Mouse (Mus musculus) CH12.LX (cell line): ENCODE measurements around the gene Tamm41. TPM values are rescaled to one million over a fixed set of nuclear protein-coding genes. Genes with fewer than 3 reads are reported as not detected.
A peak's percentile ranks its signal among the peaks of the same experiment; 100 is the strongest.

ENCODE experiments used
- DNase-seq: peaks from one replicate; pipeline ENCODE4 v3.0.0-alpha.2; 2013; ENCODE audit errors: extremely low read depth
- H3K27ac ChIP-seq: 2 replicates; pipeline ENCODE4 v1.5.1; 2012; ENCODE audit warnings: low read depth, mild to moderate bottlenecking, control low read depth, moderate library complexity; ENCODE audit not compliant: insufficient read depth
- H3K27me3 ChIP-seq: replicated peaks from 2 replicates; pipeline ENCODE3; 2012; ENCODE audit warnings: inconsistent platforms
- H3K36me3 ChIP-seq, 2 experiments: replicated peaks in 1 of 2; 2 replicates each; pipeline versions ENCODE3 to v1.6.1; 2012; ENCODE audit warnings: inconsistent platforms in 1 of 2, low read length in 1 of 2, mild to moderate bottlenecking in 1 of 2, mixed read lengths in 1 of 2, moderate library complexity in 1 of 2; ENCODE audit not compliant: control insufficient read depth in 1 of 2, insufficient read depth in 1 of 2
- H3K4me1 ChIP-seq, 2 experiments: 2 replicates each; pipeline ENCODE4 v1.6.1; 2012; ENCODE audit warnings: inconsistent platforms in 1 of 2, moderate library complexity in 1 of 2; ENCODE audit not compliant: insufficient read depth in 2 of 2, control insufficient read depth in 1 of 2
- H3K4me2 ChIP-seq: 2 replicates; pipeline ENCODE4 v1.6.1; 2012; ENCODE audit warnings: low read depth, mild to moderate bottlenecking, control low read depth; ENCODE audit not compliant: poor library complexity, insufficient read depth, severe bottlenecking
- H3K4me3 ChIP-seq, 3 experiments: fragments of 150-350 bp in 1 of 3; sonication (generic) in 1 of 3; replicated peaks in 1 of 3; 2 replicates each; pipeline versions ENCODE3 to v1.5.1; 2011 to 2012; ENCODE audit warnings: low read depth in 2 of 3, low read length in 2 of 3, mild to moderate bottlenecking in 2 of 3, moderate library complexity in 2 of 3, control low read depth in 1 of 3, improper control_type of control experiment in 1 of 3, inconsistent platforms in 1 of 3, mixed read lengths in 1 of 3; ENCODE audit not compliant: poor library complexity in 1 of 3
- H3K79me2 ChIP-seq: replicated peaks from 2 replicates; pipeline ENCODE4 v1.6.1; 2012; ENCODE audit warnings: mild to moderate bottlenecking, moderate library complexity; ENCODE audit not compliant: control insufficient read depth, poor library complexity, insufficient read depth, severe bottlenecking; ENCODE audit errors: extremely low read depth
- H3K9ac ChIP-seq: 2 replicates; pipeline ENCODE4 v1.6.1; 2012; ENCODE audit warnings: low read depth, mild to moderate bottlenecking, control low read depth, moderate library complexity; ENCODE audit not compliant: insufficient read depth
- H3K9me3 ChIP-seq: replicated peaks from 2 replicates; pipeline ENCODE3; 2012; ENCODE audit warnings: low read length, inconsistent platforms, mixed read lengths
- BHLHE40 ChIP-seq: IDR thresholded peaks from 2 replicates; pipeline ENCODE4 v1.6.1; 2011; ENCODE audit warnings: mild to moderate bottlenecking, low read depth, low read length, improper control_type of control experiment
- CHD1 ChIP-seq: IDR thresholded peaks from 2 replicates; pipeline ENCODE4 v1.6.1; 2012; ENCODE audit warnings: low read depth, low read length, improper control_type of control experiment, inconsistent platforms
- CHD2 ChIP-seq: IDR thresholded peaks from 2 replicates; pipeline ENCODE4 v1.6.1; 2011; ENCODE audit warnings: low read length, improper control_type of control experiment
- E2F4 ChIP-seq: IDR thresholded peaks from 2 replicates; pipeline ENCODE4 v1.6.1; 2011; ENCODE audit warnings: low read depth, low read length, improper control_type of control experiment; ENCODE audit not compliant: insufficient replicate concordance
- EP300 ChIP-seq: IDR thresholded peaks from 2 replicates; pipeline ENCODE4 v1.6.1; 2011; ENCODE audit warnings: low read length, improper control_type of control experiment
- ETS1 ChIP-seq: conservative IDR thresholded peaks from 2 replicates; pipeline ENCODE4 v1.6.1; 2012; ENCODE audit warnings: low read depth, mild to moderate bottlenecking, inconsistent platforms, low read length, improper control_type of control experiment, moderate library complexity
- GABPA ChIP-seq: IDR thresholded peaks from 2 replicates; pipeline ENCODE4 v1.6.1; 2012; ENCODE audit warnings: low read depth, low read length, improper control_type of control experiment, inconsistent platforms; ENCODE audit not compliant: insufficient replicate concordance
- IRF4 ChIP-seq: IDR thresholded peaks from 2 replicates; pipeline ENCODE4 v1.6.1; 2014; ENCODE audit warnings: low read depth, mild to moderate bottlenecking, inconsistent platforms, low read length, improper control_type of control experiment
- JUN ChIP-seq: IDR thresholded peaks from 2 replicates; pipeline ENCODE4 v1.6.1; 2011; ENCODE audit warnings: low read depth, mild to moderate bottlenecking, low read length, improper control_type of control experiment, moderate library complexity; ENCODE audit not compliant: insufficient read depth
- JUND ChIP-seq: conservative IDR thresholded peaks from 2 replicates; pipeline ENCODE4 v1.6.1; 2011; ENCODE audit warnings: low read depth, low read length, improper control_type of control experiment
- KAT2A ChIP-seq: IDR thresholded peaks from 2 replicates; pipeline ENCODE4 v1.6.1; 2012; ENCODE audit warnings: low read length, improper control_type of control experiment, inconsistent platforms; ENCODE audit not compliant: insufficient replicate concordance
- MAFK ChIP-seq: IDR thresholded peaks from 2 replicates; pipeline ENCODE4 v1.6.1; 2011; ENCODE audit warnings: low read length, improper control_type of control experiment; ENCODE audit not compliant: insufficient replicate concordance
- MAZ ChIP-seq: IDR thresholded peaks from 2 replicates; pipeline ENCODE4 v1.6.1; 2012; ENCODE audit warnings: low read depth, mild to moderate bottlenecking, inconsistent platforms, low read length, improper control_type of control experiment, moderate library complexity
- MEF2A ChIP-seq: IDR thresholded peaks from 2 replicates; pipeline ENCODE4 v1.6.1; 2014; ENCODE audit warnings: low read depth, mild to moderate bottlenecking, inconsistent platforms, low read length, improper control_type of control experiment, borderline replicate concordance
- MXI1 ChIP-seq: IDR thresholded peaks from 2 replicates; pipeline ENCODE4 v1.6.1; 2011; ENCODE audit warnings: mild to moderate bottlenecking, low read depth, low read length, improper control_type of control experiment
- MYC ChIP-seq: IDR thresholded peaks from 2 replicates; pipeline ENCODE4 v1.6.1; 2011; ENCODE audit warnings: low read depth, mild to moderate bottlenecking, improper control_type of control experiment, low read length
- NRF1 ChIP-seq: IDR thresholded peaks from 2 replicates; pipeline ENCODE4 v1.6.1; 2014; ENCODE audit warnings: low read depth, mild to moderate bottlenecking, inconsistent platforms, low read length, improper control_type of control experiment, moderate library complexity
- POLR2A ChIP-seq: IDR thresholded peaks from 2 replicates; pipeline ENCODE4 v1.6.1; 2011; ENCODE audit warnings: low read depth, mild to moderate bottlenecking, improper control_type of control experiment, low read length
- POLR2AphosphoS2 ChIP-seq: IDR thresholded peaks from 2 replicates; pipeline ENCODE4 v1.6.1; 2011; ENCODE audit warnings: low read depth, low read length, improper control_type of control experiment
- RAD21 ChIP-seq: IDR thresholded peaks from 2 replicates; pipeline ENCODE4 v1.6.1; 2011; ENCODE audit warnings: low read depth, mild to moderate bottlenecking, low read length, improper control_type of control experiment, moderate library complexity
- SIN3A ChIP-seq: IDR thresholded peaks from 2 replicates; pipeline ENCODE4 v1.6.1; 2012; ENCODE audit warnings: low read length, improper control_type of control experiment, inconsistent platforms
- SMC3 ChIP-seq: IDR thresholded peaks from 2 replicates; pipeline ENCODE4 v1.6.1; 2011; ENCODE audit warnings: low read depth, low read length, improper control_type of control experiment
- TBP ChIP-seq: conservative IDR thresholded peaks from 2 replicates; pipeline ENCODE4 v1.6.1; 2011; ENCODE audit warnings: low read depth, low read length, improper control_type of control experiment
- TCF12 ChIP-seq: IDR thresholded peaks from 2 replicates; pipeline ENCODE4 v1.6.1; 2014; ENCODE audit warnings: low read depth, mild to moderate bottlenecking, inconsistent platforms, low read length, improper control_type of control experiment
- USF1 ChIP-seq: IDR thresholded peaks from 2 replicates; pipeline ENCODE4 v1.6.1; 2014; ENCODE audit warnings: low read depth, mild to moderate bottlenecking, inconsistent platforms, low read length, improper control_type of control experiment
- USF2 ChIP-seq: conservative IDR thresholded peaks from 2 replicates; pipeline ENCODE4 v1.6.1; 2011; ENCODE audit warnings: low read depth, low read length, improper control_type of control experiment
- ZC3H11A ChIP-seq: IDR thresholded peaks from 2 replicates; pipeline ENCODE4 v1.6.1; 2012; ENCODE audit warnings: low read depth, mild to moderate bottlenecking, inconsistent platforms, low read length, improper control_type of control experiment
- ZKSCAN1 ChIP-seq: IDR thresholded peaks from 2 replicates; pipeline ENCODE4 v1.6.1; 2012; ENCODE audit warnings: low read depth, inconsistent platforms, low read length, improper control_type of control experiment, borderline replicate concordance
- ZMIZ1 ChIP-seq: IDR thresholded peaks from 2 replicates; pipeline ENCODE4 v1.6.1; 2012; ENCODE audit warnings: low read depth, mild to moderate bottlenecking, inconsistent platforms, low read length, improper control_type of control experiment
- dilution Hi-C: fragments of 300-500 bp; cut with MboI; formaldehyde crosslinking; loops from 2 replicates; pipeline ENCODE4 v1.14.3; 2020; ENCODE audit warnings: low sequenced_read_pairs; ENCODE audit not compliant: extremely low pct_unique_long_range_greater_than_20kb, extremely low pct_ligation_motif_present
- in situ Hi-C: fragments of 300-500 bp; cut with MboI; formaldehyde crosslinking; loops from 3 replicates; pipeline ENCODE4 v1.14.3; 2019; ENCODE audit warnings: low sequenced_read_pairs, low pct_ligation_motif_present, low pct_unique_long_range_greater_than_20kb, mixed read lengths
- polyA plus RNA-seq: library from polyadenylated mRNA; unstranded; fragments of >175 nt; gene quantifications from 2 replicates; pipeline ENCODE4 v1.2.1, GENCODE M21; 2012; ENCODE audit warnings: low read depth; ENCODE audit not compliant: insufficient read length
- total RNA-seq, 2 experiments: library from RNA; depleted of rRNA; stranded (reverse); fragments of 300-350 nt in 1 of 2; fragments of >200 nt in 1 of 2; gene quantifications; 2 replicates each; pipeline ENCODE4 v1.2.3; 2012 to 2014

Tamm41 gene
- total and polyA plus RNA-seq, 3 experiments = 29.3 to 41.1 (median 39.8) TPM

GRCm38 (mm10) chr6:115013574-115013973 is 24.1 kb downstream of the Tamm41 start:
- Histone ChIP-seq H3K4me3 (no peak overlapping the region), H3K9ac (no peak overlapping the region)
- in situ Hi-C loops = no loop called here
- TF ChIP-seq SIN3A (no peak), CHD2 (no peak), KAT2A (no peak), POLR2AphosphoS2 (no peak), MXI1 (no peak), GABPA (no peak), JUN (no peak), EP300 (0 out of 2 replicates have a peak, but pooled peaks have one; percentile 22), TCF12 (no peak), CHD1 (no peak), NRF1 (no peak), BHLHE40 (peak; percentile 81), E2F4 (no peak)
- TF ChIP-seq, all 38 proteins: peak for 2
- Histone ChIP-seq H3K27ac (peak overlapping the region; percentile 10; the same call in 1 of the 2 replicates), H3K4me2 (no peak overlapping the region), H3K9me3 (no peaks in the 10 kb centered on the region), H3K27me3 (no peaks in the 10 kb centered on the region), H3K36me3 (peaks cover 12 to 55% of the 10 kb centered on the region in 2 experiments), H3K79me2 (no peaks in the 10 kb centered on the region), H3K4me1 (peaks cover 30 to 67% of the 10 kb centered on the region in 2 experiments)
- no peak for DNase-seq
- dilution Hi-C loops = no loop called here

- no peaks in the 10 kb centered on the region for H3K27me3 ChIP-seq
- TF ChIP-seq KAT2A (0 out of 2 replicates have a peak, but pooled peaks have one; percentile 25), TCF12 (peak; percentile 93; the same call in 1 of the 2 replicates), ZC3H11A (no peak), BHLHE40 (peak; percentile 73), MYC (peak; percentile 82; the same call in 1 of the 2 replicates), JUND (0 out of 2 replicates have a peak, but pooled peaks have one; percentile 39), ZKSCAN1 (peak; percentile 40; the same call in 1 of the 2 replicates), MEF2A (peak; percentile 87), JUN (no peak; the same call in 1 of the 2 replicates), CHD1 (no peak), RAD21 (no peak; the same call in 1 of the 2 replicates), SIN3A (peak; percentile 55), MXI1 (no peak), EP300 (peak; percentile 77), ETS1 (peak; percentile 92), USF1 (no peak), SMC3 (no peak; the same call in 1 of the 2 replicates), E2F4 (no peak), MAFK (no peak), USF2 (no peak), IRF4 (peak; percentile 87), ZMIZ1 (no peak), NRF1 (no peak; the same call in 1 of the 2 replicates), TBP (0 out of 2 replicates have a peak, but pooled peaks have one; percentile 42), POLR2A (0 out of 2 replicates have a peak, but pooled peaks have one; percentile 25), MAZ (0 out of 2 replicates have a peak, but pooled peaks have one; percentile 16)
- peak overlapping the region; percentile 61 for H3K4me2 ChIP-seq
- peak overlapping the region; percentile 59 for H3K9ac ChIP-seq
- H3K79me2 ChIP-seq = no peaks in the 10 kb centered on the region
- H3K36me3 ChIP-seq = peaks cover 9 to 46% of the 10 kb centered on the region in 2 experiments
- H3K4me1 ChIP-seq = peaks cover 42 to 79% of the 10 kb centered on the region in 2 experiments
- peak; percentile 76 for DNase-seq
- dilution Hi-C loops (no loop called here), in situ Hi-C loops (no loop called here)
- no peak overlapping the region for H3K4me3 ChIP-seq
- H3K27ac ChIP-seq = peak overlapping the region; percentile 97
- H3K9me3 ChIP-seq = no peaks in the 10 kb centered on the region
Measured at GRCm38 (mm10) chr6:115011792-115012191, 25.9 kb downstream of the Tamm41 start.
